Mouse (Mus musculus) 416B (cell line): ENCODE results near the gene Brms1l.
"Not testable (repeated sequence)": the region's sequence is repeated elsewhere in the genome, so short reads cannot be mapped to it uniquely, and the experiment has no call there.

ENCODE experiments used
- DNase-seq: peaks from one replicate; pipeline ENCODE4 v3.0.0; 2011; ENCODE audit warnings: low read depth

The Brms1l gene

GRCm38 (mm10) chr12:55836199-55836951, at the start of gene Brms1l:
Gene Brms1l (plus strand): TSS chr12:55836324.
- peak; percentile 100 for DNase-seq

- DNase-seq: not testable (repeated sequence)
Observed at GRCm38 (mm10) chr12:55794485-55794884, 41.6 kb upstream of the Brms1l start.

DNA sequence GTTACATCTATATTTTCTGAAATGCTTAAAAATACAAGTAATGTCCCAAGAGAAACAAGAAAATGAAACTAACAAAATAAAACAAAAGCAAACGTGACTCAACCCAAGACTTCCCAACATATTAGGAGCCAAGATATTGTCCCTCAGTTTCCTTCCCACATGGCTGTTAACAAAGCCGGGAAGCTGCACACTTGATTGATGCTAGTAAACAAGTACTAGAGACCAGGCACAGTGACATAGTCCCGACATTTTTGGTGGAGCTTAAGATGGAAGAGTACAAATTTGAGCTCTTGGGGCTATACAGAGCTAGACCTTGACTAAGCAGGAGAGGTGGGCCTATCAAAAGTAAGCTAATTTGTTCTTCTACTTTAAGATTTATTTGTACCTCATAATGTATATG, 39.0 kb upstream of the Brms1l start:
- DNase-seq: no peak

- peak; percentile 83 for DNase-seq
Observed at GRCm38 (mm10) chr12:55798745-55799144, 37.4 kb upstream of the Brms1l start.

DNA sequence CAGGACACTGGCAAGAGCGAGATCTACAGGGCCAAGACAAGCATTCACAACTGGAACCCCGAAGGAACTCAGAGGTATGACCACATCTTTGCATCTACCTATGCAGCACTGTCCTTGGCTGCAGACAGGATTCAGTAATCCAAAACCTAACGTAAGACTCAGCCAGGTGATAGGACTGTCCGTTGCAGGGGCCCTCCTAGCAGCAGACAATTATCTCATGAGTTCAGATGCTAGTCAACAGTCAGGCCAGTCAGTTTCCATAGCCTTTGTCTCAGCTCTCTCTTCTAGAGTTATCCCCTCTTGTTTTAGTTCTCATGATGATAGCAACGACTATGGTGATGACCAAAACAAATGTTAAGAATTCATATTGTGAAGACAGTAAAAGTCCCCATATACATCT, 36.0 kb upstream of the Brms1l start:
- DNase-seq: no peak

DNA sequence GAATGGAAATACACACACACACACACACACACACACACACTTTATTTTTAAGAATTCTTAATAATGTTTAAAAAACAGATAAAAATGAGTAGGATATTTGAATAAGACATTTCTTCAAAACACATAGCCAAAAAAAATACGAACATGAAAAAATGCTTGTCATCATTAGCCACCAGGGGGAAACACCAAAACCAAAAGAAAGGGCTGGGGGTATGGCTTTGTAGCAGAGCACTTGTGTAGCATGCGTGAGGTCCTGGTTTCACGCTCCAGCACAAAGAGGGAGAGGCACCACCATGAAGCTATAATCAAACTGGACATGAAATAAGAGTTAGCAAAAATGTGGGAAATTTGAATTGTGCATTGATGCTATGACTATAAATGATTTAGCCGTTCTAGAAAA, 35.0 kb upstream of the Brms1l start:
- no peak for DNase-seq

DNA sequence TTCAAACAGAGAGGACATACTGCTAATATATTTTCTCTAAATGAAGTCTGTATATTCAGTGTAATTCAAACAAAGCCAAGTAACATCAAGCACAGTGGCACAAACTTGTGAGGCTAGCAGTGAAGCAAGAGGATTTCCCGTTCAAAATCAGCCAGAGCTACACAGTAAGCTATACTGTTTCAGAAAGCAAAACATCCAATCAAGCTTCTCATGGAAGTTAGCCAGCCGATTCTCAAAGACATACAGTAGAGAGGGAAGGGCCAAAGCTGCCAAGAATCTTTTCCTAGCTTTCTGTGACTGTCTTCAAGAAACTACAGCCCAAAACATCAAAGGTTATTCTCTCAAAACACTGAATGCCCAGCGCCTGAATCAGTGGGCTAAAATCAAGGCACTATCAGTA, 31.1 kb upstream of the Brms1l start:
- DNase-seq: no peak

- no peak for DNase-seq
Observed at GRCm38 (mm10) chr12:55816488-55816887, 19.6 kb upstream of the Brms1l start.

DNA sequence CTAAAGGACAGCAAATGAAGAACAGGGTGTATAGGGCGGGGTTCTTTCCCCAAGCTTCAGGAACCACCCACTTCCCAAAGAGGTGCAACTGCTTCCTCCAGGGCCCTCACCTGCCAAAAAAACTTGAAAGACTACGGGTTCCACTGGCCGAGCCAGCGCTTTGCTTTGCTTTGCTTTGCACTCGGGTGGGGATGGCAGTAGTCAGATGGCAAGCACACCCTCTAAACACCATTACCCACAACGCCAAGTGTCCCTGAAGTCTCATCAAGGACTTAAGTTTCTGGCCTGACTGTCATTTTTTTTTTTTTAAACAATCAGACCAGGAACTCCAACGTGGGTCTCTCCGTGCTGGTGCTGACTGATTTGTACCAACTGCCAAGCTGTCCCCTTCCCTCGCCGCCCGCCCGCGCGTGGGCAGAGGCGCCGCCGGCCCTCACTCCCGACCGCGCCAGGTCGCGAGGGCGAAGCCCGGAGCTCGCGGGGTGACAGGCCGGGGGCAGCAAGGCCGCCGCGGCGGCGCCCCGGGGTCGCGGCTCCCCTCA, 15.9 kb upstream of the Brms1l start:
- DNase-seq: peak; percentile 68

DNA sequence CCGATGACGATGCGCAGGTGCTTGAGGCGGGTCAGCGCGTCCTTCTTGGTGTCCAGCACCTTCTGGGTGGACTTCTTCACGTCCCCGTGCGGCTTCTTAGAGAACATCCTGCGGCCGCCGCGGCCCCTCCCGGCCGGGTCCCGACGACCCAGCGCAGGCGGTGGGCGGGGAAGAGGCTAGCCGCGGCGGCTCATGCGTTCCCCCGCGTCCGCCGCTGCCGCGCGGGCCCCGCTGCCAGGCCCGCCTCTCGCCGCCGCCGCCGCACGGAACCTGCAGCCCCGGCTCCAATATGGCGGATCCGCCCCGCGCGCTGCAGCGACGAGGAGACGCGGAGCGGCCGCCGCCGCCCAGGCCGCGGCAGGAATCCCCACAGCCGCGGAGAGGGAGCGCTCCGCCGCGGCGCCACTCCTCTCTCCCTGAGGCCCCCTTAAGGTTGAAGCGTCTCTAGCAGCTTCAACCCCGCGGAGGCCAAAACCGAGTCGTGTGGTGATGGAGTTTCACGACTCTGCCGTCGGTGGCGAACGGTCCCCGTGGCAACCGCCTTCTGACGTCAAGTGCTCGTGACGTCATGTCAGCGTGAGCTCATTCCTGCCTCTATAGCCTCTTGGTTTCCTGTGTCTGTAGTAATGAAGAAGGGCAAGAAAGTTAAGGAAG, 15.3 kb upstream of the Brms1l start, which contains the start of gene Ralgapa1:
TSS of gene Ralgapa1 (minus strand) at position 507 of the 654 bp plus-strand sequence.
- peak; percentile 93 for DNase-seq

GRCm38 (mm10) chr12:55824027-55824426, 12.1 kb upstream of the Brms1l start:
- peak; percentile 34 for DNase-seq

GRCm38 (mm10) chr12:55825537-55825936, 10.6 kb upstream of the Brms1l start:
- no peak for DNase-seq

GRCm38 (mm10) chr12:55831101-55831500, 5.0 kb upstream of the Brms1l start:
- DNase-seq: peak; percentile 82

GRCm38 (mm10) chr12:55832961-55833360, 3.2 kb upstream of the Brms1l start:
- no peak for DNase-seq

DNA sequence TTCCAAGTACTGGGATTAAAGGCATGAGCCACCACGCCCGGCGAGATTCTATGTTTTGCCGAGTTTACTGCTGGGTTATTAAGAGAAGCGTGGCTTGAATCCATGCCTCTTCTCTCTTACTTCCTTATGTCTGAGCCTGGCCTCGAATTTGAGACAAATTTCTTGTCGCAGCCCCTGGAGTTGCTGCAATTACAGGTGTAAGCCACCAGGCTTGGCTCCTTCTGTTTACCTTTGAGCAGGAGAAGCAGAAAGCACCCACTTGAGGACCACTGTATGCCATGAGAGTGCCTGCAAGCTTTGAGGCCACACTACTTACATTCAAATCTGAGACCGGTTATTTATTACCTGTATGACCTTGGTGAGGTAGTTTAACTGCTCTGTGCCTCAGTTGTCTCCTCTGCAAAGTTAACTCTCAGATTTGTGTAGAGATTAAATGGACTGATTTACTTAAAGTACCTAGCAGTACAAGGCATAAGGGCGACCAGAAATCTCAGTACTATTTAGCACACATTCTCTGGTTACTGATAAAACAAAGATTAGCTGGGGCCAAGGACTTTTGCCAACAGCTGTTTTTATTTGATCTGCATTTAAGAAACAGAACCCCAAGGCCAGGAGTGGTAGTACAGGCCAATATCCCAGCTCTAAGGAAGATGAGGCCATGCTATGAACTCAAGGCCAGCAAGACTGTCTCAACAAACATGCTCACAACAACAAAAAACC, 2.1 kb upstream of the Brms1l start:
- no peak for DNase-seq

- DNase-seq: no peak
Observed at GRCm38 (mm10) chr12:55834891-55835290, 1.2 kb upstream of the Brms1l start.

DNA sequence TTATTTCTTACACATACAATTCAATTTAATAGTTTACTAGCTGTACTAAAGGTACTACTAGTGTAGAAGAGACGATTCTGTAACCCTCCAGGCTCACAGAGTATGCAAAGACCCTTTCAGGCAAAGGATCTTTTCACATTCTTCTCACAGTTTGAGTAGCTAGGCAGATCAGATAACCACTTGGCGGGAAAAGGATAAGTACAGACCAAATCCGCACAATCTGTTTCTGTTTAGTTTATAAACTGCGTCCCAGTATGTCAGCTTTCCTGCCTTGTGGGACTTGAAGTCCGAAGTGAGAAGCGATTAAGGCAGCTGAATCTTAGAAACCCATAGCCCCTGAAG, 296 bp upstream of the Brms1l start:
- no peak for DNase-seq

DNA sequence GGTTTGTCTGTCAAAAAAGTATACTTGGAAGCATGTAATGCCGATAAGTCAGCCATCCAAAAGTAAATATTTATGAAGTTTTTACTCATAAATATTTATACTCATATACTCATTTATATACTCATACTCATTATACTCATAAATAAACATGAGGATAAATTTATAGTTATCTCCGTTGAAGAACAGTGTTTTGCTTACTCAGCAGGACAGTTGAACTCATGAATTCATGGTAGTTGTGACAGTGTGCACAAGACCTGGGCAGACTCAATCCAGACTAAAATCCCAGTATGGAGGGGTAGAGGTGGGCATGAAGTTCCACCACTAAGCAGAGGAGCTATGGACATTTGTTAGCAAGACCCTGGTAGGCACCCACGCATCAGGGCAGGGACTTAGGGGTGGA, 1.4 kb downstream of the Brms1l start:
- DNase-seq: no peak

DNA sequence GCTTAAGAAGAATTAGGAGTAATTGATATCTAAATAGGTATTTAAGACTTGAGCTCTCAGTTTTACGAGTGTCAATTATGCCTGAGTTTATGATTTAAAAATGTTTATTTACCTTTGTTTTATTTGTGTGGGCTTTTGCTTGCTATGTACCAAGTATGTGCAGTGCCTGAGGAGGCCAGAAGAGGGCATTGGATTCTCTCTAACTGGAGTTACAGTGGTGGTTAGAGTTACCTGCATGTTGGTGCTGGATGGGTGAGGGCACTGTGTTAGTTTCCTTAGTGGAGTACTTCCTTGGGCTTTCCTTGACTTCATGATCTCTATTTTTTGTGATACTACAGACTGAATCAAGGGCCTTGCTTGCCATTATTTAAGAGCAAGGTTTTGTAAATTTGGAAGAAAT, 10.6 kb downstream of the Brms1l start:
- DNase-seq: peak; percentile 68

- no peak for DNase-seq
Observed at GRCm38 (mm10) chr12:55847851-55848250, 11.7 kb downstream of the Brms1l start.

- DNase-seq: no peak
Observed at GRCm38 (mm10) chr12:55850650-55851049, 14.5 kb downstream of the Brms1l start.

GRCm38 (mm10) chr12:55859409-55860349, 23.6 kb downstream of the Brms1l start:
- DNase-seq: no peak
